Mouse (Mus musculus) granulocyte monocyte progenitor cell, adult 5-6 weeks (primary cell): ENCODE measurements at regions not wholly inside any gene's neighbourhood (a gene's known extent, or its start where the extent isn't known, plus 50 kb on each side); places are given as distances from the start of the nearest gene placed in this dataset.

Experiments used
- ATAC-seq: replicated peaks from 2 replicates; pipeline ENCODE4 v1.8.0; 2016; ENCODE audit warnings: mild to moderate bottlenecking, moderate TSS enrichment, inconsistent platforms; ENCODE audit not compliant: poor library complexity, severe bottlenecking

DNA sequence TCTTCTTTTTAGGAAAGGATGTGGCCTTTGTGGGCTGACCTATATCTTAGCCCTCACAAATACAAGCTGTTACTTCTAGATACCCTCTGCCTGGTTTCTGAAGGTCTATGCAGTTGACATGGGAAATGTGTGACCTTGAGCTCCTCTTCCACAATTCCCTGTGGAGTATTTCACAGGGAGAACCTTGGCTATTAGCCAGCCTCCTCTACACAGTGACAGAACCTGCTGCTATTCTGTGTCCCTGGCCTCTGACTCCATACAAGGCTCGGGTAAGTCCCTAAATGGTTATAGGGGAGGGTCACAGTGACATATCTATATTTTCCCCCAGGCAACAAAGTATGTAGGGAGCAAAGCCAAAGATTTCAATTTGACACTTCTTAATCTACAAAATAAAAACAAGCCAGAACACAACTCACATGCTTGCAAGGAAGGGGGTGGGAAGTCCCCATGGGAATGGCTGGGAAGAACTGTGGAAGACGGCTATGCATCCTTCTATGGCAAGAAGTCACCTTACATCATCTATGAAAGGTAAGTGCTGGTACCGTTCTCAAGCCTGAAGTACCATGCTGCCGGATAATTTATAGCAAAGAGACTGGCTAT is 221.2 kb upstream of the Id2 start:
- ATAC-seq: no peak

GRCm38 (mm10) chr12:25315969-25316368 is 219.0 kb upstream of the Id2 start:
- ATAC-seq: peak; percentile 93

GRCm38 (mm10) chr12:25313212-25313611 is 216.3 kb upstream of the Id2 start:
- no peak for ATAC-seq

DNA sequence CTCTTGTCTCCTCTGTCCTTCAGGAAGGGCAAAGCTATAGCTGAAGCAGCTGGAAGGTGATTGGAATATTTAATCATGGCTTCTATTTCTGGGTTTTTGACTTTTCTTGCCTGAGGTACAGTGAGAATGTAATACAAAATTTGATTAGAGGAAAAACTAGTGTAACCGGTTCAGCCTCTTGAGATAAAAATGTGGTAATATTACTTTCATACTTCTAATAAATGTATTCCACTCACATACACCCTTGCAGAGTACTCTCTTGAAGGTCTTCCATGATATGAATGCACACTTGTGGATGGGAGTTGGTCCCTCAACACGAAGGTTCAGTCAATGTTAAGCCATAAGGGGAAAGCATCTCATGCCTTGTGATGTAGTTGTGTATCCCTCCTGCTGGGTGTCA is 215.4 kb upstream of the Id2 start:
- ATAC-seq: no peak

DNA sequence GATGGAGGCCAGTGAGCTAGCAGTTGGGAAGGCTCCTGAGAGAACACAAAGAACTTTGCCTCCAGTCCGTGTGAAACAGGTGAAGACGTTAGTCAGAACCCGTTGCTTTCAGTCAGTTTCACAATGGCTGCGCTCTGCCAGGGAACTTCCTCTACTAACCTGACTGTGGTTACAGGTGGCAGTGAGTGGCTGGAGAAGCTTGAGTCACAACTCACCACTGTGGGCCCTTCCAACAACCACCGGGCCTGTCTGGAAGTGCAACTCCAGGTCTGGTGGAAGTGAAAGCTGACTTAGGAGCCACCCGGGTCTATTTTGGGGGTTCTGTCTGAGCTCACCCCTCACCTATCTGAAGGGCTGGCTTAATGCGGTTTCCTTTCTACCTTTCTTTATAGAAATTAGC is 214.8 kb upstream of the Id2 start:
- peak; percentile 77 for ATAC-seq

DNA sequence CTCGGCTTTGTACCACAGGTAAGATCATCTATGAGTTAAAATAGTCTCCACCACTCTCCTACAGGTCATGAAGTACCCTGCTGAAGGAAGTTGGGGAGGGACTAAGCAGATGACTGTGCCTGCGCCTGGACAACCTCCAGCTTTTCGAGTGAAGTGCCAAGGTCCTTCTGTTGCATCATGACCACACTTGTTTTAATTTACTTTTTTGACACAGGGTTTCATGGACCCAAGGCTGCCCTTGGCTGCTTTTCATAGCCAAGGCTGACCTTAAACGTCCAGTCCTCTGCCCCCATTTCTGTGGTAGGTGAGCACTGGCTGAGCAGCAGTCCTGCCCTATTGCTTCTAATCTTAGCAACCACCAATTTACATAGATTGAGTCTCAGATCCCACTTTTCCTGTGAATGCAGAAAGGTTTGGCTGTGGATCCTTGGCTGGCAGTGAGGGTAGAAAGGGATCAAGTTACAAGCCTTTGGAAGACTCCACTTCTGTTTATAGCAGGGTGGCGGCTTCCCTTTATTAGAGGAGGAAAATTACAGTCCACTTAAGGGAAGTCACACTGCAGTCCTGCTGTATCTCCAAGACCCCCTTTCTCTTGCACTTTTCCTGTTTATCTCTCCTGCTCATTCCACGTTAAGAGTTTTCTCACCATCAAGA is 213.5 kb upstream of the Id2 start:
- no peak; the same call in 1 of the 2 replicates for ATAC-seq

GRCm38 (mm10) chr12:25309234-25309633 is 212.3 kb upstream of the Id2 start:
- ATAC-seq: no peak

DNA sequence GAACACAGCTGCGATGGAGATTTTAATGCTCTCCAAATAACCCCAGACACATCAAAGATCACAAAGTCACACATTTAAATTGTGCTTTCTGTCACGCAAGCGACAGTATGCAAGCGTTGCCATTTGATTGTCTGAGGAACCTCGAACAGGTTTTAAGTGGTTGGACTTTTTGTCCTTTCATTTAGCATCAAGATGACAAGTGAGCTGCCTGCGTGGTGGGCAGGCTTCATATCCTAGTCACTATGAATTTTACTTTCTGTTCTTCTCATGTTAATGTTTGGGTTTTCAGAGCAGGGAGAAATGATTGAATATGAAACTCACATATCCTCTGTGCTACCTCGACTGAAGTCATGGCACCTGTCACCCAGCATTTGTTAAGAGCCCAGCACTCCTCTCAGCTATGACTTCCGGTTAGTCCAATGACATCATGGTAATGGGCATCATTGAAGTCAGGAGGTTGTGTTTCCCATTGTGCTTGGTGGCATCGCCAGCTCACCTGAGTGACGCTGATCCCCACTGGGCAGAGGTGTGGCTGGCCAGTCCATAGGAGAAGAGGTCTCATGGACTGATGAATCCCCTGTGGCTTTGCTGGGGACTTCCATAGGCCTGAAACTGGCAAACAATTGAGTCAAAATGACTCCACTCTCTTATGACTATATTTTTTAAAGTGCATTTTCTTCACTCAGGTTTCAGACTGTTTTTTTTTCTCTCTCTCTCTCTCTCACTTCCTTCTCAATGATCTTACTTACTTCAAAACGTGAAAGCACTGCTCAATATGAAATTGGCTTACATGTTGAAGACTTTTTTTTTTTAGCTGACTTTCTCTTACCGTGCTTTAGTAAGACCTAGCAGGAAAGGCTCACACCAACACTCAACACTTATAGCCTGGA is 209.1 kb upstream of the Id2 start:
- no peak for ATAC-seq

DNA sequence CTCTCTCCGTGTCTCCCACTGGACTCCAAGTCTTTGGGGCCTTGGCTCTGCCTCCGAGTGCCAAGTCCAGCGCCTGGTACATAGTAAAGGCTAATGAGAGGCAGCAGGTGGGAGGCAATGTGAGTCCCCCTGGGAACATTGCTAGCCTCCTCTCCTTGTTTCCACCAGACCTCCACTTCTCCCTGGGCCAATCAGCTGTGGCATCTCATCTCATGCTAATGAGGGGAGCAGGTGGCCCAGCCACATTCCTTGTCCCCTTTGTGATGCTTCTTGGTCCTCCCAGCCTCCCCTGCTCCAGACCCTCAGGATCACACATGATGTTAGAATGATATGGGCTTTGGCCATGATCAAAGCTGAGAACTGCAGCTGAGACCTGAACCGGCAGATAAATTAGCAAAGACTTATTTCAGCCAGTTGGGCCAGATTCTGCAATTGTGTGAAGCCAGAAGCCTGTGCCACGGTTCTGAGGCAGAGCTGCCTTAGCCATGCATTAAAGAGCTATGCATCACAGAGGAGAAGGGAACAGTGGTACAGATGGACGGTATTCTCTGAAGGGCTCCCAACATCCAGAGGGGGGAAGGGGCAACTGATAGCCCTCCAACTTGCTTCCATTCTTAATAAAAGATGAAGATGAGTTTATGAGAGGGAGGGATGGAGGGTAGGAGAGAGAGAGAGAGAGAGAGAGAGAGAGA is 208.0 kb upstream of the Id2 start:
- no peak for ATAC-seq

- peak; percentile 72 for ATAC-seq
These were observed 206.6 kb upstream of the Id2 start for GRCm38 (mm10) chr12:25303500-25304050.

DNA sequence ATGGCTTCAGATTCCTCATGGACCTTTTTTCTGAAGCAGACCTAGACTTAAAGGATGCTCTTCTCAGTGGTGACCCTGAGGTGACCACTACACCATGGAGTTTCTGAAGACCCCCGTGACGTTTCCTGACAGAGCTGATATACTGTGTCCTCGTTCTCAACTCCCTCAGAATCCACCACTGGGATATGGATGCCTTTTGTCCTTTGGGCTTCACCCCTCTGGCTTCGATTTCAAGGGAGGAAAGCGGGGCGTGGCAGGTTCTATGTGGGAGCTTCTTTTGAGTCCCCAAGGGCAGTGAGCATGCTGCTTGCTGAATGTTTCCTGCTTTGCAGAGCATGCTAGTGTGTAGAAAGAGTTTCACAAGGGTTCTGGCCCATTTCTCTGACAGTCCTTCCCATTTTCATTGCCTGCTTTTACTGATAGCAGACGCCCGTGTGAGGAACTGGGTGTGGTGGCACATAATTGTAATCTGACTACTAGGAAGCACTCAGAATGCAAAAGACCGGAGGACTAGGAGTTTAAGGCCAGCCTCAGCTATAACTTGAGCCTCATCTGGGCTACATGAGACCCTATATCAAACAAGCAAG is 204.0 kb upstream of the Id2 start:
- peak; percentile 82 for ATAC-seq

DNA sequence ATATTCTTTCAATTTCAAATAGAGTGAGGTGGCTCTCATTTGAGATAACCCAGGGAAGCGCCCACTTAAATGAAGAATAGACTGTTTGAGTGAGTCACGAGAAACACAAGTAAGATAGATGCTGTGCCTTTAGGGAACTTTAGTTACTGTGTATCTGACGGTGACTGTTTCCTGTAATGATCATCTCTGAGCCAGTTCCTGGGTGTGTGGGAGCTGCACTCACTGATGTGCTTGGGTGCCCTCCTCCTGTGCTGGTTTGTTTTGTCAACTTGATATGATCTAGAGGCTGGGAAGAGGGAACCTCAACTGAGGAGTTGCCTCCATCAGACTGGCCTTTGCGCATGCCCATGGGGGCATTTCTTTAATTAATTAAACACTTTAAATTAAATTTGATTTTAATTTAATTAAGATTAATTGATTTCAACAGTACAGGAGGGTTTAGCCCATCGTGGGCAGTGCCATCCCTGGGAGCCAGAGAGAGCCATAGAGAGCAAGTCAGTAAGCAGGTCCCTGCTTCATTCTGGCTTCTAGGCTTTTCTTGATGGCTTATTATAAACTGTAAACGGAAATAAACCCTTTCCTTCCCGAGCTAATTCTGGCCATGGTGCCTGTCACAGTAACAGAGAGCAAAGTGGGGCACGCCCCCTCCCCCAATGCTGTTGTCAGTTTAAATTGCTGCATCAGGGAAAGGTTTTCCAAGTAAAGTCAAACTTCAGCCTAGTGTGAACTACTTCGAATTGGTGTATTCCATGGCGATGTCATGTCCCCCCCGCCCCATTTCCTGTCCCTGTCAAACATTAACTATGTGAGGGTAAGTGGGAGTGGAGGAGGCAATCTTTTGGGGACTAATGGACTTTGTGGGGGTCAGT is 202.9 kb upstream of the Id2 start:
- no peak for ATAC-seq

DNA sequence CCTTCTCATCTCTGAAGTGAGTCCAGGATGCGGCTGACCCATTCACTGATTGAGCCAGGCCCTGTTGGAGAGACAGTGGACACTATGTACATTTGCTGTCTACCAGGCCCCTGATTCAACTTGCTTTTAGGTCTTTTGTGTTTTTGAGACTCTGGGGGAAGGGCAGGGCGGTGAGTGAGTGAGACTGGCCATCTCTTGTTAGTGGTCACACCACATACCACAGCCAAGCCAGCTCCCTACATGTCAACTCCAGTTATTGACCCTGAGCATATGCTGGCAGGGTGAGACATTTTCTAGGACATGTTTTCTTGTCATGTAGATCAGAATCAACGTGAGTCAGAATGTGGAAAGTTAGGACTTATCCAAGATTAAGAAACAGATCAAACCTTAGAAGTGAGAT is 201.8 kb upstream of the Id2 start:
- ATAC-seq: no peak

DNA sequence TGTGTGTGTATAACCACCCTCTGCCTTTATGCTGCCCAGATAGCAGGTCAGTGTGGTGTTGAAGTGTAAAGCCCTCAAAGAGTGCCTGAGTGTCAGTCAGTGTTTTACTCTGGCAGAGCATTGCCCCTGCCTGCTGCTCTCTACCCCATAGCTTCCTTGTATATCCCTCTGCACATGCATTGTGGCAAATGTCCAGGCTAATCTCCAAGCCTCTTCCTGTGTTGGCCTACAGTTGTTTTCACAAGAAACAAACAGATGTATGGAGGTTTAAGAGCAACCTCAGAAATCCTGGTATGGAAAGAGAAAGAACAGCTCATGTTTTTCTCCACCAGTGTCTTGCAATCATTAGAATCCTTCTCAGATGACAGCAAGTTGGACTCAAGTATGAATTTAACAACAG is 201.0 kb upstream of the Id2 start:
- no peak for ATAC-seq

GRCm38 (mm10) chr12:25296648-25297047 is 199.7 kb upstream of the Id2 start:
- no peak for ATAC-seq

GRCm38 (mm10) chr12:25294179-25295025 is 197.5 kb upstream of the Id2 start:
- peak; percentile 57; the same call in 1 of the 2 replicates for ATAC-seq

- no peak for ATAC-seq
These were observed 196.7 kb upstream of the Id2 start for GRCm38 (mm10) chr12:25293470-25294178.

- ATAC-seq: peak; percentile 84
These were observed 192.4 kb upstream of the Id2 start for GRCm38 (mm10) chr12:25289381-25289780.
